Mouse (Mus musculus) liver, postnatal 0 days (tissue): ENCODE results near the gene Zg16.

Experiments
- CTCF ChIP-seq: sonication (generic); IDR thresholded peaks from 2 replicates; pipeline ENCODE4 v1.5.1; 2016; ENCODE audit warnings: antibody characterized with exemption, low read depth
- EP300 ChIP-seq: IDR thresholded peaks from 2 replicates; pipeline ENCODE4 v1.6.1; 2016; ENCODE audit warnings: antibody characterized with exemption, low read depth, mild to moderate bottlenecking

GRCm38 (mm10) chr7:127121911-127122270 is 34.8 kb upstream of the Zg16 start, which contains the start of gene Qprt:
- TF ChIP-seq CTCF: no peak
- TF ChIP-seq EP300: 0 out of 2 replicates have a peak, but pooled peaks have one; percentile 33
